Mouse (Mus musculus) G1E (cell line): ENCODE measurements around the gene Egfl8.

Experiments
- CTCF ChIP-seq: IDR thresholded peaks from 2 replicates; pipeline ENCODE4 v1.5.1; 2012; ENCODE audit warnings: low read depth, low read length, inconsistent platforms, mixed read lengths
- GATA1 ChIP-seq: IDR thresholded peaks from 2 replicates; pipeline ENCODE4 v1.6.1; 2012; ENCODE audit warnings: borderline replicate concordance, low read length, inconsistent platforms, mixed read lengths
- GATA2 ChIP-seq: IDR thresholded peaks from 2 replicates; pipeline ENCODE4 v1.6.1; 2012; ENCODE audit warnings: low read depth, low read length, inconsistent platforms, borderline replicate concordance
- POLR2AphosphoS5 ChIP-seq: IDR thresholded peaks from 2 replicates; pipeline ENCODE4 v1.6.1; 2012; ENCODE audit warnings: low read depth, low read length, inconsistent platforms; ENCODE audit not compliant: insufficient replicate concordance
- TAL1 ChIP-seq: conservative IDR thresholded peaks from 2 replicates; pipeline ENCODE4 v1.6.1; 2012; ENCODE audit warnings: low read depth, low read length, inconsistent platforms, mixed read lengths

DNA sequence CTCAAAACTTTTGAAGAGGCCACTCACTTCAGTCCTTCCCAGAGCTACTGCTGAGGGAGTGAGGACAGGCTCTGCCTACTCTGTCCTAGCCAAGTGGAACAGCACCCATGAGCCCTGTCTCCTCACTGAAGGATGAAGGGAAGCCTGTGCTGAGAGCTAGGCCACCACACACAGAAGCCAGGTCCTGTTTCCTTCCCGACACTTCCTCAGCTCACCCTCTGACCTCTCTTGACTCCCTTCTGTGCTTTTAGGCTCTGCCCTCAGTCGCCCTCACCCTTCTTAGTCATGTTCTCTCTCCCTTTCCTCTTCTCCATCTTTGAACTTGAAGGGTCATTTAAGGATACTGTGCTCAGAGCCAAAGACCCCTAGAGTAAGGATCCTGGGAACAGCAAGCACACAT is 41.5 kb upstream of the Egfl8 start:
- TF ChIP-seq GATA1: no peak
- no peak for TF ChIP-seq CTCF
- no peak for TF ChIP-seq TAL1
- TF ChIP-seq POLR2AphosphoS5: no peak
- no peak for TF ChIP-seq GATA2
